Mouse (Mus musculus): ENCODE data around the gene Ergic2.

DNA sequence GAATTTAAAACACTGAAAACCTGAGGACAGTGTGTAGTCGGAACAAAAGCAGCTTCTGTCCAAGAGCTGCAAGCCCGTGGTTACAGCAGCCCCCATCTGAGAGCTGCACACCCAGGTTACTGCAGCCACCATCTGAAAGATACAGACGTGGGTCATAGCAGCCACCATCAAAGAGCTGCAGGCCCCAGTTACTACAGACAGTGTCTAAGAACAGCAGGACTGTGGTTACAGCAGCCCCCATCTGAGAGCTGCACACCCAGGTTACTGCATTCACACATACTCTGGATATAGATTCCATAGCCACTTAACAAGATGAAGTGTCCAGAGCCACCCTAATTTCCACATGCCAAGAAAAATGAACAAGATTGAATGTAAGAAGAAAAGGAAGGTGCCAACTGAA lies 15.4 kb upstream of the Ergic2 start:
- TF ChIP-seq CTCF (IDR thresholded peaks at IDR 0.05; ENCODE audit: extremely low read depth, insufficient read length, insufficient replicate concordance, low read depth, low read length) (no peak), POLR2A (IDR thresholded peaks at IDR 0.05; ENCODE audit: low read depth, low read length) (no peak)

Data from small intestine, adult 2 months (tissue).